Mouse (Mus musculus): ENCODE results near the gene Gm45837. TPM values are rescaled to one million over a fixed set of nuclear protein-coding genes. Genes with fewer than 3 reads are reported as not detected.

Gm45837 gene
- polyA plus RNA-seq, 1 experiment from 2014 or later, result not detected

GRCm38 (mm10) chr7:101397175-101397574, 13.5 kb upstream of the Gm45837 start:
- no peaks in the 10 kb centered on the region for H3K27me3 ChIP-seq (ENCODE audit: control insufficient read depth, insufficient read depth, low read length)
- no peak overlapping the region for H3K9ac ChIP-seq (replicated peaks; ENCODE audit: low read length)
- H3K4me2 ChIP-seq (ENCODE audit: low read length), result no peak overlapping the region
- no peak overlapping the region for H3K27ac ChIP-seq (replicated peaks; ENCODE audit: low read depth, low read length)
- 88% methylated on average over 4 of the region's 4 CpGs for WGBS
- H3K36me3 ChIP-seq (ENCODE audit: control insufficient read depth, insufficient read depth, low read length), result no peaks in the 10 kb centered on the region
- no peak for ATAC-seq (ENCODE audit: low FRiP score, low TSS enrichment)
- H3K9me3 ChIP-seq (ENCODE audit: control insufficient read depth, low read length), result no peaks in the 10 kb centered on the region
- no peak overlapping the region for H3K4me3 ChIP-seq (replicated peaks; ENCODE audit: low read depth, low read length)
- no peaks in the 10 kb centered on the region for H3K4me1 ChIP-seq (ENCODE audit: control insufficient read depth, insufficient read depth, low read length)
- no peak for DNase-seq

GRCm38 (mm10) chr7:101401510-101401909, 9.2 kb upstream of the Gm45837 start:
- Histone ChIP-seq H3K27ac (replicated peaks; ENCODE audit: low read depth, low read length) (no peak overlapping the region), H3K4me1 (ENCODE audit: control insufficient read depth, insufficient read depth, low read length) (no peaks in the 10 kb centered on the region), H3K27me3 (ENCODE audit: control insufficient read depth, insufficient read depth, low read length) (no peaks in the 10 kb centered on the region), H3K9me3 (ENCODE audit: control insufficient read depth, low read length) (no peaks in the 10 kb centered on the region), H3K36me3 (ENCODE audit: control insufficient read depth, insufficient read depth, low read length) (no peaks in the 10 kb centered on the region), H3K4me2 (ENCODE audit: low read length) (no peak overlapping the region), H3K9ac (replicated peaks; ENCODE audit: low read length) (no peak overlapping the region), H3K4me3 (replicated peaks; ENCODE audit: low read depth, low read length) (no peak overlapping the region)
- DNase-seq (no peak), ATAC-seq (ENCODE audit: low FRiP score, low TSS enrichment) (no peak)
- WGBS, result 86% methylated on average over 7 of the region's 7 CpGs

DNA sequence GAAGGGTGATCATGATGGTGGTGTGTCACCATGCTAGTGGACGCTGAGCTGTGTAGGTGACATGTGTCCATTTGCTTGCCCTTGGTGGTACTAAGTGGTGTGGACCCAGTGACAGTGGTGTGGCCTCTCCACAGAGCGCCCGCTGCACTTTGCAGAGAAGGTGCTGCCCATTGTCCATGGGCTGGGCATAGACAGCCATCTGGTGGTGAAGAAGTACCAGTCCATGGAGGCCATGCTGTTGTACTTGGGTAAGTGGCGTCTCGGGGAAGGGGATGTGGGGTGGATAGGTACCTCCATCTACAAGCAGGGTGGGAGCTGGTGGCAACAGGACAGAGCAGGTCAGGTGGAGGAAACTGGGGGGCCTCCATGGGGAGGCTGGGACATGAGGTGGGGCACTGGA, 6.9 kb upstream of the Gm45837 start:
- Histone ChIP-seq H3K9me3 (ENCODE audit: control insufficient read depth, low read length) (no peaks in the 10 kb centered on the region), H3K36me3 (ENCODE audit: control insufficient read depth, insufficient read depth, low read length) (no peaks in the 10 kb centered on the region), H3K4me2 (ENCODE audit: low read length) (no peak overlapping the region), H3K9ac (replicated peaks; ENCODE audit: low read length) (no peak overlapping the region), H3K4me3 (replicated peaks; ENCODE audit: low read depth, low read length) (no peak overlapping the region), H3K4me1 (ENCODE audit: control insufficient read depth, insufficient read depth, low read length) (no peaks in the 10 kb centered on the region), H3K27ac (replicated peaks; ENCODE audit: low read depth, low read length) (no peak overlapping the region), H3K27me3 (ENCODE audit: control insufficient read depth, insufficient read depth, low read length) (no peaks in the 10 kb centered on the region)
- 95% methylated on average over 5 of the region's 5 CpGs for WGBS
- ATAC-seq (ENCODE audit: low FRiP score, low TSS enrichment) (no peak), DNase-seq (no peak)

DNA sequence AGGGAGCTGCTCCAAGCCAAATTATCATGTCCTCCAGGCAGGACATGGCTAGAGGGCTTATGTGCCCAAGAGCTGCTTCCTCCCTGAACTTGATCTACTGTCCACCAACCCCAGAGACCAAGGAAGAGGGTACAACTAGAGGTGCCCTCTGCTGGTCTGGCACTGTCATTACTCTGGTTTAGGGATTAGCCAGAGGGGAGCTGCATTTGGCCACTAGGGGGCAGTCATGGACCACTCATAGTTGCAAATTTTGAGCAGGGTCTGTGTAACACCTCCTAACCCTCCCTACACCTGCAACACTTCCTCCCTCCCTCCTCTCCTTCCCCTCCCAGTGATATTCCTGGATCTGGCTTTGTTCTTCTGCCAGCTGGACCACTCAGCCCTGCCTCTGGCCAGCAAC, 2.1 kb downstream of the Gm45837 start:
- H3K9me3 ChIP-seq (ENCODE audit: control insufficient read depth, low read length), result no peaks in the 10 kb centered on the region
- peaks cover 4% of the 10 kb centered on the region; the same call in 1 of the 2 replicates for H3K27me3 ChIP-seq (ENCODE audit: control insufficient read depth, insufficient read depth, low read length)
- H3K36me3 ChIP-seq (ENCODE audit: control insufficient read depth, insufficient read depth, low read length), result no peaks in the 10 kb centered on the region
- H3K9ac ChIP-seq (replicated peaks; ENCODE audit: low read length), result no peak overlapping the region
- DNase-seq (peak; percentile 90), ATAC-seq (ENCODE audit: low FRiP score, low TSS enrichment) (peak; percentile 44)
- no peak overlapping the region for H3K4me3 ChIP-seq (replicated peaks; ENCODE audit: low read depth, low read length)
- H3K27ac ChIP-seq (replicated peaks; ENCODE audit: low read depth, low read length), result no peak overlapping the region
- H3K4me2 ChIP-seq (ENCODE audit: low read length), result no peak overlapping the region
- H3K4me1 ChIP-seq (ENCODE audit: control insufficient read depth, insufficient read depth, low read length), result peaks cover 13% of the 10 kb centered on the region

GRCm38 (mm10) chr7:101414209-101414608, 3.5 kb downstream of the Gm45837 start:
- no peaks in the 10 kb centered on the region for H3K9me3 ChIP-seq (ENCODE audit: control insufficient read depth, low read length)
- H3K27ac ChIP-seq (replicated peaks; ENCODE audit: low read depth, low read length), result no peak overlapping the region
- H3K4me1 ChIP-seq (ENCODE audit: control insufficient read depth, insufficient read depth, low read length), result peaks cover 13% of the 10 kb centered on the region
- H3K4me2 ChIP-seq (ENCODE audit: low read length), result no peak overlapping the region
- DNase-seq (no peak), ATAC-seq (ENCODE audit: low FRiP score, low TSS enrichment) (no peak)
- no peaks in the 10 kb centered on the region for H3K36me3 ChIP-seq (ENCODE audit: control insufficient read depth, insufficient read depth, low read length)
- H3K27me3 ChIP-seq (ENCODE audit: control insufficient read depth, insufficient read depth, low read length), result peaks cover 4% of the 10 kb centered on the region; the same call in 1 of the 2 replicates
- WGBS, result 56% methylated on average over 4 of the region's 4 CpGs
- no peak overlapping the region for H3K4me3 ChIP-seq (replicated peaks; ENCODE audit: low read depth, low read length)
- no peak overlapping the region for H3K9ac ChIP-seq (replicated peaks; ENCODE audit: low read length)

DNA sequence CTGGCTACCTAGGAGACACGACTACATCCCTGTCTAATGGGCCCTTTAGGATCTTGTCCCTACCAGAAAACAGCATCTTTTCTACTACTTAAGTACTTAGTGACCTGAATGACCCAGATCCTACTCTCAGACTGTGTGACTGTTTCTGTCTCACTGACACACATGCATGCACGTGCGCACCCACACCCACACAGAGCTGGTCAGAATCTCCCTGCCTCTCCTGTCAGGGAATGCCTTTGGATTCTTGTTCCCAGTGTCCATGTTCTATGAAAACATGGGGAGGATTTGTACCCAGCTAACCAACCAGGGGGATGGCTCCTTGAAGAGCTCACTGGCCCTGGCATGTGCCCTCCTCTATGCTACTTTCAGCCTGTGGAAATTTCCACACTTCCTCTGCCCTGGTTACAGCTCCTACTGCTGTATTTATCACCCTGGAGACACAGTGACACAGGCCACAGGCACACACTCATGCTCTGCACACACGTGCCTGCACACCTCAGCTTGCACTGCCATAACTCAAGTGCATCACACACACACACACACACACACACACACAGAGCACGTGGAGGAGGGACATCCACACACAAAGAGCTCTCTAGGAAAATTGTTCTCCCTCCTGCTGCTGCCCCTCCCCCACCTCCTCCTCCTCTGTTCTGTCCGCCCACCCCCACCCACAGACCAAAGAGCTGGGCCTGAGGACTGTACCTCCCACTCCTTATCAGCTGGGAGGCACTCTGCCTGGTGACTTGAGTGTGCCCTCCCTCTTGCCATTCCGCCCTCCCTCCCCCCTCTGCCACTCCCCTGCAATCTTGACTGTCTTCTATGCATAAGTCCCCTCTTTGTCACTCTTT, 4.2 kb downstream of the Gm45837 start:
- DNase-seq (peak; percentile 71), ATAC-seq (ENCODE audit: low FRiP score, low TSS enrichment) (peak; percentile 48; the same call in 1 of the 2 replicates)
- no peak overlapping the region for H3K4me2 ChIP-seq (ENCODE audit: low read length)
- H3K9me3 ChIP-seq (ENCODE audit: control insufficient read depth, low read length), result no peaks in the 10 kb centered on the region
- H3K4me1 ChIP-seq (ENCODE audit: control insufficient read depth, insufficient read depth, low read length), result peaks cover 15% of the 10 kb centered on the region
- 27% methylated on average over 7 of the region's 7 CpGs for WGBS
- H3K9ac ChIP-seq (replicated peaks; ENCODE audit: low read length), result no peak overlapping the region
- peak overlapping the region; percentile 68 for H3K27ac ChIP-seq (replicated peaks; ENCODE audit: low read depth, low read length)
- H3K27me3 ChIP-seq (ENCODE audit: control insufficient read depth, insufficient read depth, low read length), result peaks cover 6% of the 10 kb centered on the region; the same call in 1 of the 2 replicates
- no peaks in the 10 kb centered on the region for H3K36me3 ChIP-seq (ENCODE audit: control insufficient read depth, insufficient read depth, low read length)
- no peak overlapping the region for H3K4me3 ChIP-seq (replicated peaks; ENCODE audit: low read depth, low read length)

DNA sequence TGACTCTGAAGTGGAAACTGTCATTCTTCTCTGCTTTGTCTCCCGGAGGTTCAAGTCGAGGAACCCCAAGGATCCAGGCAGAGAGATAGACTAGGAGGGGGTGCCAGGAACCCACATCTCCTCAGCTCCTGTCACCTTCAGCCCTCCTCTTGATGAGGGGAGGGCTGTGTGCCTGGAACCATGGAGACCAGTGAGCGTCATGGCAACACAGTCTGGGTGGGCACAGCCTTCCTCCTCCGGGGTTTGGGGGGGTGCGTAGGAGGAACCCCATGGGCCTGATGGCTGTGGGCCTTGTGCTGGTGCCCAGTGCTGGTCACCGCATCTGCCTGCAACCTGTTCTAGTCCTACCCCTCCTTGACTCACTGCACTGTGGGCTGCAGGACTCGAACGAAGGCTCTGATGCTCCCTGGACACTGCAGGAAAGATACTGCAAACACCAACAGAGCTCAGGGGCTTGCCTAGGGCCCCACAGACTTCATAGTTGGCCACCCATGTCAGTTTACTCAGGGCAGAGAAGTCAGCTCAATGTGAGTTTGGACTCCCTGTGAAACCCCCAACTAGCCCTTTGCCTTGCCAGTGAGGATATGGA, 4.9 kb downstream of the Gm45837 start:
- ATAC-seq (ENCODE audit: low FRiP score, low TSS enrichment) (peak; percentile 15; the same call in 1 of the 2 replicates), DNase-seq (no peak)
- H3K9me3 ChIP-seq (ENCODE audit: control insufficient read depth, low read length), result no peaks in the 10 kb centered on the region
- H3K4me1 ChIP-seq (ENCODE audit: control insufficient read depth, insufficient read depth, low read length), result peaks cover 18% of the 10 kb centered on the region
- 30% methylated on average over 8 of the region's 8 CpGs for WGBS
- H3K9ac ChIP-seq (replicated peaks; ENCODE audit: low read length), result no peak overlapping the region
- H3K27me3 ChIP-seq (ENCODE audit: control insufficient read depth, insufficient read depth, low read length), result peaks cover 12% of the 10 kb centered on the region; the same call in 1 of the 2 replicates
- no peak overlapping the region for H3K4me2 ChIP-seq (ENCODE audit: low read length)
- H3K27ac ChIP-seq (replicated peaks; ENCODE audit: low read depth, low read length), result peak overlapping the region; percentile 68
- no peak overlapping the region for H3K4me3 ChIP-seq (replicated peaks; ENCODE audit: low read depth, low read length)
- H3K36me3 ChIP-seq (ENCODE audit: control insufficient read depth, insufficient read depth, low read length), result no peaks in the 10 kb centered on the region

DNA sequence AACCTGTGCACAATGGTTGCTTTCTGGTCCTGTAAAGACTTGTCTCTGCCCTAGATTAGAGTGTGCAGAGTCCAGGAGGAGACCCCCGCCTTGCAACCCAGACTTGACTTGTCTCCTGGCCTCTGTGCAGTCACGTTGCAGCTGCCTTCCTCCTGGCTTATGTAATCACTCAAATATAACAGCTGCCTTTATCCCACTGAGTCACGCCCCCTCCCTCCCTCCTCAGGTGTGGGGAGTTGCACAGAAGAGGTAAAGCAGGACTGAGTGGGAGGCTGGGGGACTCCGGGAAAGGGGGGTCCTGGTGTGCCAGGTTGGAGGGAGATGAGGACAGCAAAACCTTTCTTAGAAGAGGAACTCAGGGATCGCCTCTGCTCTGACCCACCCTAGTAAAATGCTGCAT, 5.7 kb downstream of the Gm45837 start:
- H3K36me3 ChIP-seq (ENCODE audit: control insufficient read depth, insufficient read depth, low read length), result no peaks in the 10 kb centered on the region
- no peak overlapping the region for H3K9ac ChIP-seq (replicated peaks; ENCODE audit: low read length)
- 68% methylated on average over 5 of the region's 5 CpGs for WGBS
- H3K27ac ChIP-seq (replicated peaks; ENCODE audit: low read depth, low read length), result no peak overlapping the region
- H3K4me3 ChIP-seq (replicated peaks; ENCODE audit: low read depth, low read length), result no peak overlapping the region
- ATAC-seq (ENCODE audit: low FRiP score, low TSS enrichment) (no peak), DNase-seq (no peak)
- H3K27me3 ChIP-seq (ENCODE audit: control insufficient read depth, insufficient read depth, low read length), result peaks cover 12% of the 10 kb centered on the region; the same call in 1 of the 2 replicates
- no peak overlapping the region for H3K4me2 ChIP-seq (ENCODE audit: low read length)
- peaks cover 21% of the 10 kb centered on the region for H3K4me1 ChIP-seq (ENCODE audit: control insufficient read depth, insufficient read depth, low read length)
- no peaks in the 10 kb centered on the region for H3K9me3 ChIP-seq (ENCODE audit: control insufficient read depth, low read length)
